Mouse (Mus musculus) olfactory bulb, adult 2 months (tissue): ENCODE measurements around the gene Ist1. TPM values are rescaled to one million over a fixed set of nuclear protein-coding genes. Genes with fewer than 3 reads are reported as not detected.
A peak's percentile ranks its signal among the peaks of the same experiment; 100 is the strongest.

Experiments
- H3K27ac ChIP-seq: fragments of 200-500 bp; 2 replicates; pipeline ENCODE4 v1.5.1; 2012; ENCODE audit warnings: low read depth, low read length; ENCODE audit not compliant: insufficient read depth
- H3K4me1 ChIP-seq: fragments of 200-500 bp; 2 replicates; pipeline ENCODE4 v1.6.1; 2012; ENCODE audit warnings: low read length; ENCODE audit not compliant: control insufficient read depth, insufficient read depth
- H3K4me3 ChIP-seq: fragments of 200-500 bp; 2 replicates; pipeline ENCODE4 v1.5.1; 2012; ENCODE audit warnings: mild to moderate bottlenecking, low read depth, low read length, moderate library complexity; ENCODE audit not compliant: insufficient read depth
- CTCF ChIP-seq: fragments of 200-500 bp; IDR thresholded peaks from 2 replicates; pipeline ENCODE4 v1.5.1; 2012; ENCODE audit warnings: low read depth, mild to moderate bottlenecking, low read length, moderate library complexity; ENCODE audit not compliant: insufficient read depth
- POLR2A ChIP-seq: fragments of 200-500 bp; IDR thresholded peaks from 2 replicates; pipeline ENCODE4 v1.6.1; 2012; ENCODE audit warnings: mild to moderate bottlenecking, low read depth, low read length, moderate library complexity; ENCODE audit not compliant: insufficient read depth
- WGBS: fragments of 180-500 bp; shearing (Covaris S2); methylation state at CpG from one replicate; pipeline ENCODE4 v1.1.7; 2018; 5-methylcytosine and 5-hydroxymethylcytosine counted together
- polyA plus RNA-seq: library from polyadenylated mRNA; stranded (reverse); fragments of >200 nt; gene quantifications from 2 replicates; pipeline ENCODE4 v1.2.4, GENCODE M21; 2012; ENCODE audit warnings: low replicate concordance; ENCODE audit not compliant: missing spikeins, insufficient read depth, insufficient read length

Gene Ist1
- polyA plus RNA-seq, 1 experiment, result 88.0 TPM

DNA sequence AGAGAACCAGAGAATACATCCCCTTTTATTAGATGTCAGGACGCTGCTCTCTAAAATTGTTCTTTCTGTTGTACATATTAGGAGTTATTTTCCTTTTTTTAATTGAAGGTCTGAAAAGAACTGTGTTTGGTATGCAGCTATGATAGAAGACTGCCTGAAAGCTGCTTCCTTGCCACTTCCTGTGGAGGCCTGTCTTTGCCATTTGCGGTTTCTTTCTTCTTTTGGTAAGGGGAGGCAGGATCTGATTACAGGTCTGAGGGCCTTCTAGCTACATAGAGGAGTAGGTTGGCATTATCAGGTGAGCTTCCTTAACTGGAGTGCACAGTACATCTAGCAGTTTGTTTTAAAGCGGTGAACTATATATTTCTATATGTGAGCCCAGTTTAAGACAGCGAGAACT is 14.9 kb upstream of the Ist1 start:
- Histone ChIP-seq H3K4me3 (no peak overlapping the region), H3K27ac (no peak overlapping the region), H3K4me1 (peaks cover 5% of the 10 kb centered on the region)
- TF ChIP-seq POLR2A, result no peak
- no peak for TF ChIP-seq CTCF
- WGBS, result 93% methylated on average over 4 of the region's 4 CpGs

DNA sequence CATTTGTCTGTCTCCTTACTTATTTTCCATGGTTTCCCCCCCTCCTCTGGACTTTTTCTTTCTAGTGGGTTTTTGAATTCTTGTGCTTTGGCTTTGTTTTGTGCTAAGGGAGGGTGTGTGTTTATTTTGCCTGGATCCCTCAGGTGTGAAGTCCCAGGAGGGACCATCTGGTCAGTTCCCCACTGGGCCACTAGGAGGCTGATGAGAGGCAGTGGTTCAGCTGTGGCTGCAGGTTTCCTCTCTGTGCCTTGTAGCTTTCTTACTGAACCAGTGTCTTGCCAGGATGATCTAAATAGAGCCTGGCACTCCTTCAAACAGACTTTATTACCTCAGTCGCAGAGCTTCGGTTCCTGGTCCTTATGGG is 13.8 kb upstream of the Ist1 start:
- no peak overlapping the region for H3K27ac ChIP-seq
- peaks cover 5% of the 10 kb centered on the region for H3K4me1 ChIP-seq
- no peak overlapping the region for H3K4me3 ChIP-seq
- WGBS, result 3% methylated on average over 2 of the region's 2 CpGs
- TF ChIP-seq POLR2A (no peak), CTCF (peak; percentile 70; the same call in 1 of the 2 replicates)

DNA sequence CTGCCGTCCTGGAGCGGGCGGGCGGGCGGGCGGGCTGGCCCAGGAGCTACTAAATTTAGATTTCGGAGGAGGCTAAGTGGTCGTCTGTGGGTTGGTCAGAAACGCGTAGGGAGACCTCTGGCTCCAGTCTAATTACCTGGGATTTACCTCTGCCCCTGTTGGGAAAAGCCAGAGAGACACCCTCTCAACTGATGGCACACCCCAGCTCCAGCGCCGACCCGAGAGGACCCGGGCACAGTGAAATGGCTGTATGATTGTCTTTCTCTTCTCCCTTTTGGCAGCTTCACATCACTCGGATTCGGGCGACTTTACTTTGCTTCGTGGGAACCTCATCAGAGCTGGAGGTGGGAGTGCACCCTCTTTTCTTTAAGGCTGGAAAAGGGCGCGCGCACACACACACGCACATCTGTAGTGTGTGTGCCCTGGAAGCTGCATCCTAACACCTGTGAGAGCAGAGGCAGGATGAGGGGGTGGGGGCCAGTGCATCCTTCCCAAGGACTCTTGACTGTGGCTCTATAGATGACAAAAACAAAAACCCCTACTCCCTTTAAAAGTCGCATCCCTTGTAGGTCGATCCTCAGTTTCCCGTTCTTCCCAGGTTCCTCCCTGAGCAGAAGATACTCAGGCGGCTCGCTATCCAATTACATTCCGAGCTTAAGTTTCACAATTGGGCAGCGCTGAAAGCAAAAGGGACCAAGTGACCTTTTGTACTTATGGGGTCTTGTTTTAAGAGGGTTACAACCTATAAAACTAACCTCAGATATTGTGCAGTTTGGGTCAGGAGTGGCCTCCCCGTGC is 13.2 kb upstream of the Ist1 start:
- 2% methylated on average over 30 of the region's 30 CpGs for WGBS
- Histone ChIP-seq H3K27ac (no peak overlapping the region), H3K4me3 (peak overlapping the region; percentile 99), H3K4me1 (peaks cover 5% of the 10 kb centered on the region)
- TF ChIP-seq POLR2A (no peak), CTCF (peak; percentile 24; the same call in 1 of the 2 replicates)

DNA sequence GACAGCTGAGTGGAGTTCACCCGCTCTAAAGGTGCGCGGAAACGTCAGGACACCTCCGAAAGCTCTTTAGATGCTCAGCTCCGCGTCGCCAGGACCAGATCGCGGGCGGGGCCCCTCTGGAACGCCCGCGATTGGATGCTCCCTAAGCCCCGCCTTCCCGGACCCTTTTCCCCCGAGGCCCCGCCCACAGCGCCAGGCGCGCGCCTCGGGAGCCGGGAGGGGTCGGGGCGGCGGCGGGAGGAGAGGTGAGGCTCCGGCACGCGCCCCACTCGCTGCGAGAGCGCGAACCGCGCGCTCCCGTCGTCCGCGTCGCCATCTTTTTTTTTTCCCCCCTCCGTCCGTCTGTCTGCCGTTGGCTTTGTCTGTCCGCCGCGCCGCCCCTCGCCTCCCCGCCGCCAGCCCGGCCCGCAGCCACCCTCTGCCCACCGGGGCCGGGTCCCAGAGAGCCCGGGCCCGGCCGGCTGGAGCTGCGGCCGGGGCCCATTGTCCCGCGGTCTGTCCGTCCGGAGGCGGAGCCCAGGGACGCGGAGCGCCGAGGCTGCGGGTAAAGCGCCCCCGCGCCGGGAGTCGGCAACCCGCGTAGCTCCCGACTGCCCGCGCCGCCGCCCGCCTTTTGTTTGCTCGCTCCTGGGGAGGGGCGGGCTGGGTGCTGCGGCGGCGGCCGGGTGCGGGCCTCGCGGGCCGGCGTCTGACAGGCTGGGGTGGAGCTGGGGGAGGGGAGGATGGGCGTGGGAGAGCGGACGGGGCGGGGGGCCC is 12.4 kb upstream of the Ist1 start, which contains the start of gene Zfp821:
Gene Zfp821 (plus strand): TSS at position 227 of the 756 bp plus-strand sequence.
- no peak for TF ChIP-seq CTCF
- peak; percentile 78; the same call in 1 of the 2 replicates for TF ChIP-seq POLR2A
- Histone ChIP-seq H3K4me1 (peaks cover 5% of the 10 kb centered on the region), H3K27ac (peak within 1 kb of the TSS; percentile 74), H3K4me3 (peak within 1 kb of the TSS; percentile 99)
- under 1% methylated on average over 87 of the region's 100 CpGs for WGBS

DNA sequence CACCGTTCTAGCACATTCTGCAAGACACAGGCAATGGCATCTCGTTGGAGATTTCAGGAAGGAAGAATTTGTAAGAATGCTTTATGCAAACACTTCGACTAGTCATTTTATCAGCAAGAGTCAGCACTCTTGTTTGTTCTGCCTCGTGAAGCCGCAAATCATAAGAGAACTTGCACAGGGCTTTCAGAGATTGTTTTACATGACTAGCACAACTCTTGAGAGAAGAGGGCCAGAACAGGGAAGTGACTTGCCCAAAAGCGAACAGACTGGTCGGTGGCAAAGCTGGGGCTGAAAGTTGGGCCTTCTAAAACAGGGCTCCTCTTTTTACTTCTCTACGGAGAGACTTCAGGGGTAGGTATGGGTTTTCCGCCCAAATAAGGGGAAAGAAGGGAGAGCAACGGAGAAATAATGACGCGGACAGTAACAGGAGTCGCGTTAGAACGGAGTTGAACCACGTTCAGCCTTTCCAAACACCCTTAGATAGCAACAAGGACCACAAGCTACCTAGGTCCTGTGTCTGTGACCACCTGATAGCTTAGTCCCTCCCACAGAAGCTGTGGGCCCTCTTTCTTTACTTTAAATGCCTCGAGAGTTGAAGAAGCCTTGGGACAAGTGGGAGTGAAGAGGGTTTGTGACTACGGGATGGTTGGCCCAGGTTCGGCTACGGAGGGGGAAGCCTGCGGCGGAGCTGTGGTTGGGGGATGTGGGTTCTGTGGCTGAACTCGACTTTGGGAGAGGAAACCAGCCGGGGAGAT is 11.7 kb upstream of the Ist1 start:
- WGBS, result 15% methylated on average over 24 of the region's 24 CpGs
- Histone ChIP-seq H3K4me3 (peak overlapping the region; percentile 99), H3K27ac (peak overlapping the region; percentile 21; the same call in 1 of the 2 replicates), H3K4me1 (peaks cover 5% of the 10 kb centered on the region)
- TF ChIP-seq CTCF (no peak), POLR2A (no peak)

DNA sequence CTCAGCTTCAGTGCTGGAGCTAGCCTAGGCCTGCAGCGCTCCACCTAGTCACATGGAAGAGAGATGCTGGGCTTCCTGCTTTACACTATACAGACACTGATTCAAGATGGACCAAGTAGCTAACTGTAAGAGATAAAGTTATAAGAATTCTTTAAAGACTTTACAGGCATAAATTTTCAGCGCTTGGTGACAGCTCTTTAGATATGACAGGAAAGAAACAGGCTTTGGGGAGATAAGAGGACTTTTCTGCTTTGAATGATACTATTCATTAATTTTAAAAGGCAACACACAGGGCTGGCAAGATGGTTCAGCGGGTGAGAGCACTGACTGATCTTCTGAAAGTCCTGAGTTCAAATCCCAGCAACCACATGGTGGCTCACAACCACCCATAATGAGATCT is 5.4 kb upstream of the Ist1 start:
- H3K4me3 ChIP-seq, result no peak overlapping the region
- H3K27ac ChIP-seq, result no peak overlapping the region
- no peak for TF ChIP-seq CTCF
- no peaks in the 10 kb centered on the region for H3K4me1 ChIP-seq
- WGBS, result 88% methylated on average over 3 of the region's 3 CpGs

DNA sequence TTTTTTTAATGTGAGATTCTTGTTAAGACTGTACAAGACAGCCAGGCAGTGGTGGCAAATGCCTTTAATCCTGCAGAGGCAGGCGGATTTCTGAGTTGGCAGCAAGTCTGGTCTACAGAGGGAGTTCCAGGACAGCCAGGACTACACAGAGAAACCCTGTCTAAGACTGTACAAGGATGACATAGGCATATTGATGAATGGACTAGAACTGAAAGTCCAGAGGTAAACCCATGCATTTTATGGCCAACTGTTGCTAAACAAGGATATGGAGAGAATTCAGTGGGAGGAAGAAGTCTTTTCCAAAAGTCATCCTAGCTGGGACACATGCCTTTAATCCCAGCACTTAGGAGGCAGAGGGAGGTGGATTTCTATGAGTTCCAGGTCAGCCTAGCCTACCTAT is 4.7 kb upstream of the Ist1 start:
- TF ChIP-seq CTCF (no peak), POLR2A (no peak)
- H3K4me1 ChIP-seq, result no peaks in the 10 kb centered on the region
- no peak overlapping the region for H3K27ac ChIP-seq
- WGBS, result 75% methylated on average over 1 of the region's 1 CpGs
- no peak overlapping the region for H3K4me3 ChIP-seq

DNA sequence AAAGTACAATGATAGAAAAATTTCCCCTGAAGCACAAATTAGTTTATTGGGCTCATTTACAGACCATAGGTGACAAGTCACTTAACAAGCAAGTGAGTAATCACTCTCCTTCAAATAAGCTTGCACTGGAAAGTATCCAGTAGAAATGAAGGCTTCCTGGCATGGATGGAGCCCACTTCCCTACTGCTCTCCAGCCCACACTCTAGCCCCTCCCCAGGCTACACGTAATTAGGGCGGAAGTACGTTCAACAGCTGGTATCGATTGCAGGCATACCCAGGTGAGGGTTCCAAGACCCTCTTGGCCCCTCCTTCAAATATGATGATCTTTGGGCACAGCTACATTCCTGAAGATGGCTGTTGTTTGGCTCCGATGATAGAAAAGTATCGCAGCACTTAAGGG is 1.1 kb upstream of the Ist1 start:
- TF ChIP-seq POLR2A, result no peak
- no peak for TF ChIP-seq CTCF
- Histone ChIP-seq H3K4me1 (peaks cover 6% of the 10 kb centered on the region), H3K4me3 (no peak overlapping the region), H3K27ac (no peak overlapping the region)
- 61% methylated on average over 6 of the region's 6 CpGs for WGBS

DNA sequence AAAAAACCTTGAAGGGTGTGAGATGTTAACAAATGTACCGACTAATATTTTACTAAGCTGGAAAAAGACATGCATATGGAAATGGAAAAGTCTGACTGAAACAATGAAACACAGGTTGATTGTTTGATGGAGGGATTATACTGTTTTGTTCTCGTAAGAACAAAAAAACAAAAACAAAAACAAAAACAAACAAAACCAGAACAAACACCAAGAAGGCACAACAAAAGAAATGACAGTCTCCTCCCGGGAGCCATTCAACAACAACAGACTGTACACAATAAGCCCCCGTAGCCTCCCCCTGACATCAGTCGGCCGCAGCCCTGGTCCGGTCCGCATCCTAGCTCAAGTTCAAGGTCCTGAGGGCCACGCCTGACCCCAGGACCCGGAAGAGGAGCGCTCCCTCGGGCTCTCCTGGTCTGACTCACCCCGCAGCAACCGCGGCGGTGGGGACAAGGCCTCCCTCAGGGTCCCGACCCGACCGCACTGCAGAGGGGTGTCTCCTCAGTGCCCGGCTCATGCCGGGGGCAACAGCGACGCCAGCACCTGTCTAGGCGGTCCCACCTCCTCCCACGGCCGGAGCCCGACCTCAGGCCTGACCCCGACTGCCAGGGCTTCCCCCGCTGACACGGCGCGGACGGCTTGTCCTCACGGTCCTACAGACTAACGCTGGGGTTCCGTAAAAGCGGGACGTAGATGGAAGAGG is 466 bp downstream of the Ist1 start:
- WGBS, result under 1% methylated on average over 38 of the region's 38 CpGs
- Histone ChIP-seq H3K4me3 (peak overlapping the region; percentile 64), H3K27ac (peak overlapping the region; percentile 80), H3K4me1 (peaks cover 7% of the 10 kb centered on the region)
- TF ChIP-seq CTCF (no peak), POLR2A (no peak)
